Mouse (Mus musculus): ENCODE data around the gene Atpaf1.

Gene Atpaf1

DNA sequence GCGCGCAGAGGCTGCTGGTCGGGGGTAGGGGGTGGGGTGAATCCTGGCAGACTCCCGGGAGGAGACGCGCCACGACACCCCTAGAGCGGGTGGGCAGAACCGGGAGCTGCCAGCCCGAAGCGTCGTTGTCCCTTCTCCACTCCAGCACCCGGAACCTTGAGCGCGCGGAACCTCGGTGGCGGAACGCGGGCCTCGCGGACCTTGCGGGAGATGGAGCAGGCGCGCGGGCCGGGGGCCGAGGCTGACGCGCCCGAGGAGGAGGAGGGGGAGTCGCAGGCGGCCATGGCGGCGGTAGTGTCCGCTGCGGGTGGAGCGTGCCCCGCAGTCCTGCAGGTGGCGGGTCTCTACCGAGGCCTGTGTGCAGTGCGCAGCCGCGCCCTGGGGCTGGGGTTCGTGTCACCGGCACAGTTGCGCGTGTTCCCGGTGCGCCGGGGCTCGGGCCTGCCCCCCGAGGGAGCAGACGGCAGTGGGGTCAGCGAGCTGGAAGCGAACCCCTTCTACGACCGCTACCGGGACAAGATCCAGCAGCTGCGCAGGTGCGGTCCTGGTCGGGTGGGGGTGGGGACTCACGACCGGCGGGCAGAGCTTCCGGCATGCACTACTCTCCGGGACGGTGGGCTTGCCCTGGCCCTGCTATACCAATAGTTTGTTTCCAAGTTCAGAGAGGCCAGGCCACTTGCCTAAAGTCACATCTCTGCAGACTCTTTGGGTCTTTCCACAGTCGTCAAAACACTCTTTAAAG, at the start of gene Atpaf1:
Atpaf1 (plus strand) TSS at position 44 of the 742 bp plus-strand sequence.
- DNase-seq = peak; percentile 76

GRCm38 (mm10) chr4:115734867-115735266, 49.7 kb upstream of the Atpaf1 start:
- no peak for DNase-seq

GRCm38 (mm10) chr4:115737551-115738041, 47.0 kb upstream of the Atpaf1 start, which contains the start of gene Efcab14:
Efcab14 (plus strand) TSS chr4:115737744.
- DNase-seq = peak; percentile 98

- DNase-seq = no peak
Observed at GRCm38 (mm10) chr4:115738481-115738985, 46.1 kb upstream of the Atpaf1 start.

DNA sequence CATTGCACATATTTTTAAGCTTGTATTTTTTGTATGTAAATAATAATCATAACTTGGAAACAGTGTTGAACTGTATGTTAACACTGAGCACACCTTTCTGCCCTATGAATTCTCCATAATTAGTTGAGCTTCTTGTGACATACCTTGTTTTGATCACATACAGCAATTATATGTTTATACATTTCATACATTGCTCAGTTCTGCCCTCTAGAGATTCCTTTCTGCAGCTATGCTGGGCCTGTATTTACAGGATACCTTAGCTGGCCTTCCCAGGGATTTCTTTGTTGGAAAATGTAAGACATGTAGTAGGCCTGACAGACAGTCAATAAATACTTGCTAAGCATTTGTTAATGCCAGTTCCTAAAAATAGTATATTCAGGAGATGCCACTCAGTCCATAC, 42.0 kb upstream of the Atpaf1 start:
- DNase-seq = no peak

DNA sequence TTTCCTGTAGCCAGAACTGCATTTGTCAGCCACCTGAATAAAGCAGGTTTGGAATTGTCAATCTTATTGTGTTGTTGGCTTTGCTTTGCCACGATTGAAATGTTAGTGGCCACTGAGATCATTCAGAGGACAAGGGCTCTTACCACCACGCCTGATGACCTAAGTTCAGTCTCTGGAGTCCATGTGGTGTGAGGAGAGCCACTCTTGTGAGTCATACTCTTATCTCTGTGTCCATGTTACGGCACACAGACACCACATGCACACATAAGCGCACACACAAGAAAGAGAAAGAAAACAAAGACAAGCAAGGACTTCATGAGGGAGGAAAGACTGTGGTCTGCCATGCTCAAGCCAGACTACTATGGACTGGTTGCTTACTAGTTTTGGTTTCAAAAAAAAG, 41.5 kb upstream of the Atpaf1 start:
- no peak for DNase-seq

- no peak for DNase-seq
Observed at GRCm38 (mm10) chr4:115748181-115748580, 36.4 kb upstream of the Atpaf1 start.

DNA sequence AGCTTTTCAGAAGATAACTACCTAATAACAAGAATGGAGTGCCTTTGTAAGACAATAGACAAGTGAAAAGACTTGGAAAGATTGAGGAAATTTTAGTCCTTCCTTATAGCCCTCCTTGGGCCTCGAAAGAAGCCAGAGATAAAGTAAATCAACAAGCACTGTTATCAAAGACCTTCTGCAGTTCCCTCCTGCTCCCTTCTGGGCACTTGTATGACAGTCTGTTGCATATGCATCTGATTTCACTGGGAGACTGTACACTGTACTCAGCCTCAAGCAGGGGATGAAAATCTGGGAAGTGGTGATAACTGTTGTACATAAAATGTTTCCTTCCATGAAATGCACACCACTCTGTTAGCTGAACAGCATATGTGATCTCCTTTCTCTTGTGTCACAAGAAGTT, 35.3 kb upstream of the Atpaf1 start:
- DNase-seq = no peak

DNA sequence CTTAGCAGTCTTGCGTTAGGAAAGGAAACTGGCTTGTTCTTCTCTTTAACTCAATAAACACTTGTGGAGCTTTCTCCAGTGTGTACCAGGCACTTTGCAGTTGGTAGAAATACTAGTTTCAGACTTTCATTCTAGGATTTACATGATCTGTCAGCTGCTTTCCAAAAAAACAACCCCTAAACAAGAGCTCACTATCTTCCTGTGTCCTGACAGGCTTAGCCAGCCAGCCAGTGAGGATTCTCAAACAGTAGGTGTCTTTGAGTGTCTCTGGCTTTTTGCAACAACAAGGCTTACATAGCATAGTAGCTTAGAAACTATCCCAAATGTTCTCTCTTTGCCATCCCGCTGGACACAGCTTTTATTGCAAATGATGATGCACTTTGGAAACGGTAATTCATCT, 30.5 kb upstream of the Atpaf1 start:
- peak; percentile 46 for DNase-seq

DNA sequence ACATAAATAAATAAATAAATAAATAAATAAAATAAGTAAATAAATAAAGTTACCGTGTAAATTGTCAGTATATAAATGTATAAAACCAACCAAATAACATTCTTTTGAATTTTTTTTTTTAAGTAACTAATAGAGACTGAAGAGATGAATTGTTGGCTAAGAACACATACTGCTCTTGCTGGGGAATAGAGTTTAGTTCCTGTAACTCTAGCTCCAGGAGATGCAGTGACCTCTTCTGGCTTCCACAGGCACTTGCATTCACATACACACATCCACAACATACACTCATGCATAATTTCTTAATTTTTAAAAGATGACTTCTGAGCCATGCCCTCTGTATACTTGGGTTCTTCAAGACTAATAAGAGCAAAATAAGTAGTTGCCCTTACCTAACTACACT, 29.8 kb upstream of the Atpaf1 start:
- no peak for DNase-seq

GRCm38 (mm10) chr4:115761206-115761605, 23.4 kb upstream of the Atpaf1 start:
- DNase-seq = no peak

GRCm38 (mm10) chr4:115764581-115764980, 20.0 kb upstream of the Atpaf1 start:
- DNase-seq = no peak

GRCm38 (mm10) chr4:115767647-115768467, 16.8 kb upstream of the Atpaf1 start:
- DNase-seq = no peak

DNA sequence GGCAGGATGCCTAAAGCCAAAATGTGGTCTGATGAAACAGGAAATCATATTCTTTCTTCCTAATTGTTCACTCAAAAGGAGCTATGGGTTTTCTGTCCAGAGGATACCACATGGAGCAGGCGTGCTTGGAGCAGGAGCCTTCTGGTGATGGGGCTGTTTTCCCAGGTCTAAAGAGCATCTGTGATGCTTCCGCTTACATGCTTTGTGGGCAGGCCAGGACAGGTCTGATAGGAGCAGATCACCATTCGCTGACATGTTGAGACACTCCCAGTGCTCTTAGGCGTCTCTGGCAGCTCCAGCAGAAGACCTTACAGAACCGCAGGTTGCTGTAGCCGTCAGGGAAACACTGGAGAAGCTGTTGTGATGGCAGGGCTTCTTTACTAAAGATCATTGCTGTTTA, 9.6 kb upstream of the Atpaf1 start:
- DNase-seq = no peak

- DNase-seq = no peak
Observed at GRCm38 (mm10) chr4:115777627-115778026, 7.0 kb upstream of the Atpaf1 start.

DNA sequence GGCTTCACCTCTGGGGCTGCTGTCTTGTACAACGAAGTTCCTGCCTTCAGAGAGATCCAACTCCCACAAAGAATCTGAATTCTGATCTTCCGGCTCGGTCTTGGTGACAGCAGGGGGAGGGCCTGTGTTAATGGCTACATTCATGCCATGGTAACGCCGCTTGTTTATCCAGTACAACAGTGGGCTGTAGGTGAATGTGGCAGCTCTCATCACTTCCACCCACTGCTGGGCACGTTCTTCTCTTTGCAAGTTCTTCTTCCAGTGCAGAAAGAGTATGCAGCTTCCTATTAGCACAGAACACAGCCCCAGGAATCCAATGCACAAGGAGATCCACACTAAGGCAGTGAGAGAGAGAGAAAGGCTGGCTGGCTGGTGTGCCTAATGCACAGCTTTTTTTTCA, 4.3 kb upstream of the Atpaf1 start:
- DNase-seq = no peak

DNA sequence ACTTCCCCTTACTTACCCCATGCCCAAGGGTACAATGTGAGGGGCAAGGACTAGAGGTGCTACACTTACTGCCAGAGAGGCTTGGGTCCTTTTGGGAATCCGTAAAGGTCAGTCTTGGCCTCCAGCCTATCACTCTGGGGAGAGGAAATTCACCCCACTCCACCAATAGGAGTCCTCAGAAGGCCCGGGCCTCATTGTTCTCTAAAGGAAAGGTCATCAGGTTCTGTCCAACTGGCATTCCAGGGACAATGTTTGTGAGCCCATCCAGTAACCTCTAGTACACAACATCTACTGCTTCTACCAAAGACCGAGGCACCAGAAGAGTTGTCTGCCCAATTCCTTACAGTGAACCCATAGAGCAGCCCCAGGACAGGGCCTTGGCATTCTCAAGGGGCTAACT, 3.7 kb upstream of the Atpaf1 start, which contains the start of gene Tex38:
Tex38 (minus strand) TSS at position 101 of the 400 bp plus-strand sequence.
- no peak for DNase-seq

DNA sequence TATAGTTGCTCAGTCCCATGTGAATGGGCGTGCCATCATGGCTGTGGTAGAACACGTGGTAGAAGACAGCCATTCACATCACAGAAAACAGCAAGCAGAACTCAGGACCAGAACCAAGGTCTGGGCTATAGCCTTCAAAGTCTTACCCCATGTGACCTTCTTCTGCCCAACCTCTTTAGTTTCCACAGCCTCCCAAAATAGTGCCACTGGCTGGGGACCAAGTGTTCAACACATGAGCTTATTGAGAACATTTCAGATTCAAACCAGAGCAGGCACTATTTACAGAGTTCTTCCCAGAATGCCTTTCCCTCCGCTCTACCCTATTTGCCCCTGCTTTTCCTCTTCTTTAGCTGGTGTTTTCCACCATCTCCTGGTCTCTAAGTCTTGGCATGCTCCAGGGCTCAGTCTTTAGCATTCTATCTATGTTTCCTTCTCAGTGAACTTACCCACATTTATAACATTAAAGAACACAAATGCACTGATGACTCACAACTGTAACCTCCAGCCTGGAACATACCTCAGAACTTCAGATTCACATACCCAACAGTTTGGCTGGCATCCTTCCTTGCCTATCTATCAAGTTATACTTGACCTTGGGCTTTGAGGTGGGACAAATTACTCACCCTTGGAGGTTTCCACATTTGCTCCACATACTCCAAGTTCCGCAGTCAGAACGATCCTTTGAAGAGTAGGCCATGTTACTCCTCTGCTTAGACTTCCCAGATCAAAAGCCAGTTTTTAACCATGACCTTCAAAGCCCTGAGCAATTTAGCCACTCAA, 2.4 kb upstream of the Atpaf1 start:
- no peak for DNase-seq

DNA sequence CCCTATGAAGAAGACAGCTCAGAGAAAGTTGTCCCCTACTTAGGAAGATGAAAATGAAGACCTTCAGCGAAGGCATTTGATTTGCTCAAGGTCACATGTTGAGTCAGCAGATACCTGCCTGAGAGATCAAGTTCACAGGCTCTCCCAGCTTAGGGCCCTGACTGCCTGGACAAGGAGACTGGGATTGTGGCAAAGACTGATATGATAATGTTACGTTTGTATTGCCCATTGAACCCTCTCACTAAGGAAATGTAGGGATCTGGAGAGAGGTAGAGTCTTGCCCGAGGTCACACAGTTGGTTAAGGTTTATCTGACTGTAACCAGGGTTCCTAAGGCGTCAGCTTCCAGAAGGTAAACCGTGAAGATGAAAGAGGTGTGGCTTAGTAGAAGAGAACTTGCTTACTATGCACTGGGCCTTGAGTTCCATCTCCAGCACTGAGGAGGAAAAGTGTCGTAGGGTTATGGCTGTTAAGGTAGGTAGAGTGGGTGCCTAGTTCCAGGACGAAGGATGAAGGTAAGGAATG, 961 bp downstream of the Atpaf1 start:
- DNase-seq = no peak

DNA sequence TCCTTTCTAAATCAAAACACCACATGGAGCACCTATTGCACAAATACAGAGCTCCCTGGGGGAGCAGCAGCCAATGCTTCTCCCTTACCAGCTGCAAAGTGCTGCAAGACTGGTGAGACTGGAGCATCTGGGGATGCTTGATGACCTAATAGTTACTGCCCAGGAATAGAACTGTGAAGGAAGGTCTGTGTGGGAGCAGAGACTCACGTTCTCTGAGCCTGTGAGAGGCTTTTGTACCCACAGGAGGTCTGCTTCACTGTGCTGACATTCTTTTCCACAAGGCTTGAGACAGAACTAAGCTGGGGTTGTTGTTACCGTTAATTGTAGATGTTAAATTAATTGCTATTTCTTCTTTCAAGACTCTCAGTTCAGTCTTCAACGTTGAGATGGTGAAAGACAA, 6.3 kb downstream of the Atpaf1 start:
- DNase-seq = no peak

DNA sequence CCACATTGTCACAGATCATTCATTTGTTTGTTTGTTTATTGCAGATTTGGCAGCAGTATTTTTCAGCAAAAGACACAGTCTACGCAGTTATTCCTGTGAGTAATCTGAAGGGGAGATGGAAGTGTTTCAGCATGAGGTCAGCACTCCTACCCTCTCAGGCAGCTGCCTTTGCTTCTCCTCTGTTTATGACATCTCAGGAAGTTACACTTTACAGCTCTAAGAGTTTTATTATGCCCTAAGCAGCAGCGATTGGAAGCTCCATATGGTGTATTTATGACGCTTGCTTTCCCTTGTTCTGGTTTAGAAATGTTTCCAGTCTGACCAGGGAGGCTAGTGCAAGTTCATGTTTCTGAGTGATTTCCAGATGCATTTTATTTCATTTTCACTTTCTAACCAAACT, 10.7 kb downstream of the Atpaf1 start:
- DNase-seq = no peak

DNA sequence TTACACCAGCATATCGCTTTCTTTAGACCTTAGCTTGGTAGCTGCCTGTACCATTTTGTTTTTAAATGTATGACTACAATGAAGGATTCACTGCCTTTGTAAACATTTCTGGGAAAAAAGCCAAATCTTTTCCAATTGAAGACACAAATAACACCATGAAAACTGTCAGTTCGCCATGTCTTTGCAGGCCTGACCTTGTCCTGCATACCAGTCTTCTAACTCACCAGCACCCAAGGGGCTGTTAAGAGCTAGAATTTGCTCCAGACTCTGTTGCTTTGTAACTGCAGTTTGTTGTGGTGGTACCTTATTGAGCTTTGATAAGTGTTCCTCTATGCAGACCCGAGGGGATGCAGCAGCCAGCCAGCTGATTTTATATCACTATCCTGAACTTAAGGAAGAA, 15.4 kb downstream of the Atpaf1 start:
- DNase-seq = no peak

DNA sequence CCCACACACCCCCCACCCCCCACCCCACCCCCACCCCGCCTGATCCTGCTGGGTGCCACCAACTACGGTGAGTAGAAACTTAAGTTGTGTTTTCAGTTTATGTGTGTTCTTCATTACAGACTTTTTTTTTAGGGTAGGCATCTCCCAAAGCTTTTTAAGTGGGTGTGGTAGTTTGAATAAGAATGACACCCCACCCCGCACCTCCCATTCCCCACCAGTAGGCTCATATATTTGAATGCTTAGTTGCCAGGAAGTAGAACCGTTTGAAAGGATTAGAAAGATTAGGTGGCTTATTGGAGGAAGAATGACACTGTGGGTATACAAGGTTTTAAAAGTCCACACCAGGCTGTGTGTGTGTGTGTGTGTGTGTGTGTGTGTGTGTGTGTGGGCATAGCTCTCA, 27.7 kb downstream of the Atpaf1 start:
- DNase-seq = no peak
